Mouse (Mus musculus) ES-E14 (cell line): ENCODE results near the gene Adcy7. TPM values are rescaled to one million over a fixed set of nuclear protein-coding genes. Genes with fewer than 3 reads are reported as not detected.

Source experiments
- DNase-seq: peaks from one replicate; pipeline ENCODE4 v3.0.0-alpha.2; 2013; ENCODE audit warnings: low read depth, low spot score
- H3K27ac ChIP-seq: 2 replicates; pipeline ENCODE4 v1.5.1; 2012; ENCODE audit warnings: low read depth, mild to moderate bottlenecking, low read length, moderate library complexity, mixed read lengths; ENCODE audit not compliant: poor library complexity, insufficient read depth, severe bottlenecking
- H3K36me3 ChIP-seq: 2 replicates; pipeline ENCODE4 v1.6.1; 2012; ENCODE audit warnings: mild to moderate bottlenecking, low read length, moderate library complexity, mixed read lengths; ENCODE audit not compliant: control insufficient read depth, poor library complexity, insufficient read depth, severe bottlenecking
- H3K4me1 ChIP-seq, 2 experiments: fragments of 150-350 bp in 1 of 2; sonication (generic) in 1 of 2; 2 replicates each; pipeline ENCODE4 v1.6.1; 2012; ENCODE audit warnings: low read length in 2 of 2, mild to moderate bottlenecking in 1 of 2, mixed read lengths in 1 of 2; ENCODE audit not compliant: control insufficient read depth in 2 of 2, insufficient read depth in 2 of 2, poor library complexity in 1 of 2
- H3K4me3 ChIP-seq, 2 experiments: fragments of 150-350 bp in 1 of 2; sonication (generic) in 1 of 2; 2 replicates each; pipeline ENCODE4 v1.5.1; 2012; ENCODE audit warnings: low read length in 2 of 2, low read depth in 1 of 2, mild to moderate bottlenecking in 1 of 2, mixed read lengths in 1 of 2; ENCODE audit not compliant: insufficient read depth in 1 of 2, poor library complexity in 1 of 2, severe bottlenecking in 1 of 2
- H3K9ac ChIP-seq: 2 replicates; pipeline ENCODE4 v1.6.1; 2012; ENCODE audit warnings: low read depth, mild to moderate bottlenecking, low read length, mixed read lengths; ENCODE audit not compliant: poor library complexity, insufficient read depth, severe bottlenecking
- H3K9me3 ChIP-seq: fragments of 150-350 bp; sonication (generic); 2 replicates; pipeline ENCODE4 v1.6.1; 2012; ENCODE audit warnings: low read depth, mild to moderate bottlenecking, low read length; ENCODE audit not compliant: control insufficient read depth, insufficient read depth
- CHD2 ChIP-seq: IDR thresholded peaks from 2 replicates; pipeline ENCODE4 v1.6.1; 2014; ENCODE audit warnings: mild to moderate bottlenecking, low read depth, low read length, inconsistent platforms
- HCFC1 ChIP-seq: IDR thresholded peaks from 2 replicates; pipeline ENCODE4 v1.6.1; 2012; ENCODE audit warnings: low read length, inconsistent platforms, borderline replicate concordance; ENCODE audit not compliant: insufficient read depth
- MAFK ChIP-seq: IDR thresholded peaks from 2 replicates; pipeline ENCODE4 v1.6.1; 2014; ENCODE audit warnings: mild to moderate bottlenecking, low read depth, low read length, inconsistent platforms; ENCODE audit not compliant: insufficient read depth
- ZC3H11A ChIP-seq: IDR thresholded peaks from 2 replicates; pipeline ENCODE4 v1.6.1; 2012; ENCODE audit warnings: low read depth, mild to moderate bottlenecking, inconsistent platforms, low read length, borderline replicate concordance
- ZNF384 ChIP-seq: IDR thresholded peaks from 2 replicates; pipeline ENCODE4 v1.6.1; 2012; ENCODE audit warnings: low read depth, low read length, inconsistent platforms
- in situ Hi-C, 2 experiments: fragments of 600-800 bp; cut with MboI; formaldehyde crosslinking; loops; one replicate each; pipeline ENCODE4 v1.15.1; 2025; ENCODE audit warnings: low sequenced_read_pairs in 2 of 2, inconsistent platforms in 1 of 2; ENCODE audit not compliant: unreplicated experiment in 2 of 2
- total RNA-seq: library from RNA; depleted of rRNA; stranded (reverse); fragments of 300-350 nt; gene quantifications from 2 replicates; pipeline ENCODE4 v1.2.3, GENCODE M21; 2012

Adcy7 gene
- total RNA-seq, 1 experiment, result 4.2 TPM

GRCm38 (mm10) chr8:88266801-88267403 is 5.3 kb upstream of the Adcy7 start:
- no peak overlapping the region for H3K9ac ChIP-seq
- H3K9me3 ChIP-seq, result no peaks in the 10 kb centered on the region
- TF ChIP-seq MAFK (no peak), ZNF384 (no peak), CHD2 (no peak), HCFC1 (no peak)
- DNase-seq, result no peak
- H3K27ac ChIP-seq, result no peak overlapping the region
- H3K36me3 ChIP-seq, result no peaks in the 10 kb centered on the region
- in situ Hi-C loops, result no loop called here
- no peak overlapping the region for H3K4me3 ChIP-seq
- H3K4me1 ChIP-seq, result peaks cover 4 to 10% of the 10 kb centered on the region in 2 experiments; a peak in 2 of 4 replicates

- Histone ChIP-seq H3K4me3 (no peak overlapping the region), H3K4me1 (peaks cover 0 to 7% of the 10 kb centered on the region in 2 experiments; a peak in 1 of 4 replicates), H3K9ac (no peak overlapping the region), H3K27ac (no peak overlapping the region), H3K36me3 (no peaks in the 10 kb centered on the region), H3K9me3 (no peaks in the 10 kb centered on the region)
- in situ Hi-C loops, result no loop called here
- TF ChIP-seq ZNF384 (no peak), HCFC1 (no peak), CHD2 (no peak), MAFK (no peak), ZC3H11A (no peak)
- no peak for DNase-seq
These were observed 2.9 kb upstream of the Adcy7 start for GRCm38 (mm10) chr8:88269107-88269875.

GRCm38 (mm10) chr8:88270086-88270485 is 2.1 kb upstream of the Adcy7 start:
- Histone ChIP-seq H3K4me1 (peaks cover 0 to 7% of the 10 kb centered on the region in 2 experiments; a peak in 1 of 4 replicates), H3K9ac (no peak overlapping the region), H3K9me3 (no peaks in the 10 kb centered on the region), H3K36me3 (no peaks in the 10 kb centered on the region), H3K27ac (no peak overlapping the region), H3K4me3 (no peak overlapping the region)
- no peak for DNase-seq
- TF ChIP-seq ZNF384 (no peak), MAFK (no peak), CHD2 (no peak), HCFC1 (no peak), ZC3H11A (no peak)
- in situ Hi-C loops, result loop anchor here in 1 of 2 experiments (5.0 to 10.0 kb wide), 2 partner anchors 355 to 487 kb away; no protein-coding TSS in a partner anchor

GRCm38 (mm10) chr8:88273051-88273430 is 838 bp downstream of the Adcy7 start:
- no peaks in the 10 kb centered on the region for H3K36me3 ChIP-seq
- H3K4me1 ChIP-seq, result peaks cover 0 to 4% of the 10 kb centered on the region in 2 experiments; a peak in 1 of 4 replicates
- DNase-seq, result no peak
- H3K4me3 ChIP-seq, result peak overlapping the region; percentile 64 to 69
- in situ Hi-C loops, result loop anchor here in 1 of 2 experiments (5.0 to 10.0 kb wide), 2 partner anchors 352 to 484 kb away; no protein-coding TSS in a partner anchor
- H3K9ac ChIP-seq, result peak overlapping the region; percentile 76
- no peaks in the 10 kb centered on the region for H3K9me3 ChIP-seq
- no peak overlapping the region for H3K27ac ChIP-seq
- TF ChIP-seq HCFC1, result no peak
- no peak for TF ChIP-seq ZC3H11A
- TF ChIP-seq CHD2, result no peak
- no peak for TF ChIP-seq MAFK
- TF ChIP-seq ZNF384, result no peak
